Mouse (Mus musculus) C2C12 (cell line): ENCODE results near the gene Agpat1.

Source experiments
- CTCF ChIP-seq: IDR thresholded peaks from one replicate; pipeline ENCODE4 v1.5.1; 2011; ENCODE audit not compliant: control insufficient read depth, insufficient read depth, insufficient read length
- MAX ChIP-seq: IDR thresholded peaks from one replicate; pipeline ENCODE4 v1.6.1; 2011; ENCODE audit warnings: mild to moderate bottlenecking, control low read depth
- MYOD1 ChIP-seq: IDR thresholded peaks from one replicate; pipeline ENCODE4 v1.6.1; 2011; ENCODE audit warnings: low read depth; ENCODE audit not compliant: control insufficient read depth, insufficient read length
- MYOG ChIP-seq: IDR thresholded peaks from one replicate; pipeline ENCODE4 v1.6.1; 2011; ENCODE audit not compliant: control insufficient read depth, insufficient read length; ENCODE audit errors: extremely low read depth

DNA sequence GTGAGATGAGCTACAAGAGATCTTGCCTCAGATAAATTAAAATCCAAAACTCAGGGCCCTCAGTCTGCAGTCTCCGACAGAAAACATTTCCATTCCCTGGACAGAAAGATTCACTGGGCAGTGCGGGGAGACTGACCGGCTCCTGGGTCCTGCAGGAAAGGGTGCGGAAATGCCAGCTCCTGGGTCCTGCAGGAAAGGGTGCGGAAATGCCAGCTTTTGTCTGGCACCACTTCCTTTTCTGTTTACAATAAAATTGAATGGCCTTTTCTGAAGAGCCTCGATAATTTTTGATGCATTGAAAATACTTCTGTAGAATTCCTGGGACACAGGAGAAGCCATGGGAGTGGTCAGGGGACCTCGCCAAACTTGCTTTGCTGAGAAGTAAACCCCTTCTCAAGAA lies 44.9 kb upstream of the Agpat1 start:
- no peak for TF ChIP-seq MAX
- TF ChIP-seq CTCF, result no peak
- no peak for TF ChIP-seq MYOG
- TF ChIP-seq MYOD1, result no peak
